Mouse (Mus musculus) megakaryocyte-erythroid progenitor cell, adult 5 weeks (primary cell): ENCODE data around the gene Krt72. TPM values are rescaled to one million over a fixed set of nuclear protein-coding genes. Genes with fewer than 3 reads are reported as not detected.

Source experiments
- polyA plus RNA-seq: library from polyadenylated mRNA; stranded (reverse); fragments of >175 nt; gene quantifications from 2 replicates; pipeline ENCODE4 v1.2.3, GENCODE M21; 2012

Gene Krt72
- not detected in 2 replicates for polyA plus RNA-seq

GRCm38 (mm10) chr15:101786360-101786759 is at the start of gene Krt72:
Krt72 (minus strand) TSS chr15:101786460.

GRCm38 (mm10) chr15:101817875-101818274 is 31.6 kb upstream of the Krt72 start, which contains the start of gene Krt2:
Krt2 (minus strand) TSS chr15:101818169.

GRCm38 (mm10) chr15:101802296-101802835 is 16.1 kb upstream of the Krt72 start, which contains the start of gene Krt73:
Krt73 (minus strand) TSS chr15:101802346.

GRCm38 (mm10) chr15:101742711-101743110 is 43.5 kb downstream of the Krt72 start, which contains the start of gene Krt71:
Krt71 (minus strand) TSS chr15:101743109.

Other genes starting within 250 kb of the Krt72 start
- gene Krt82, start 235.8 kb downstream of the Krt72 start, polyA plus RNA-seq, result not detected in 2 replicates
- gene Krt90, start 223.5 kb downstream of the Krt72 start, polyA plus RNA-seq, result not detected in 2 replicates
- not detected in 2 replicates for gene Krt75, start 212.6 kb downstream of the Krt72 start, polyA plus RNA-seq
- not detected in 2 replicates for gene Gm5414, start 158.3 kb downstream of the Krt72 start, polyA plus RNA-seq
- not detected in 2 replicates for gene Gm5478, start 139.1 kb downstream of the Krt72 start, polyA plus RNA-seq
- gene Krt6b, start 106.2 kb downstream of the Krt72 start, polyA plus RNA-seq, result not detected in 2 replicates
- not detected in 2 replicates for gene Krt6a, start 92.2 kb downstream of the Krt72 start, polyA plus RNA-seq
- not detected in 2 replicates for gene Krt5, start 73.6 kb downstream of the Krt72 start, polyA plus RNA-seq
- gene Krt71, start 43.4 kb downstream of the Krt72 start, polyA plus RNA-seq, result not detected in 2 replicates
- not detected in 2 replicates for gene Krt73, start 15.9 kb upstream of the Krt72 start, polyA plus RNA-seq
- not detected in 2 replicates for gene Krt2, start 31.7 kb upstream of the Krt72 start, polyA plus RNA-seq
- 0.03 TPM in 1 of 2 replicates, not detected in the other for gene Krt1, start 64.3 kb upstream of the Krt72 start, polyA plus RNA-seq
- not detected in 2 replicates for gene Krt77, start 83.2 kb upstream of the Krt72 start, polyA plus RNA-seq
- gene Krt76, start 106.5 kb upstream of the Krt72 start, polyA plus RNA-seq, result not detected in 2 replicates
- gene Krt4, start 138.3 kb upstream of the Krt72 start, polyA plus RNA-seq, result not detected in 2 replicates
- gene Krt79, start 153.9 kb upstream of the Krt72 start, polyA plus RNA-seq, result not detected in 2 replicates
- 0.02 TPM in 1 of 2 replicates, not detected in the other for gene Krt78, start 167.8 kb upstream of the Krt72 start, polyA plus RNA-seq
- gene Krt8, start 218.0 kb upstream of the Krt72 start, polyA plus RNA-seq, result 0.56 and 0.59 TPM in 2 replicates
- gene Krt18, start 241.7 kb upstream of the Krt72 start, polyA plus RNA-seq, result 16.0 and 21.4 TPM in 2 replicates